Mouse (Mus musculus): ENCODE measurements at regions not wholly inside any gene's neighbourhood (a gene's known extent, or its start where the extent isn't known, plus 50 kb on each side); places are given as distances from the start of the nearest gene placed in this dataset.

DNA sequence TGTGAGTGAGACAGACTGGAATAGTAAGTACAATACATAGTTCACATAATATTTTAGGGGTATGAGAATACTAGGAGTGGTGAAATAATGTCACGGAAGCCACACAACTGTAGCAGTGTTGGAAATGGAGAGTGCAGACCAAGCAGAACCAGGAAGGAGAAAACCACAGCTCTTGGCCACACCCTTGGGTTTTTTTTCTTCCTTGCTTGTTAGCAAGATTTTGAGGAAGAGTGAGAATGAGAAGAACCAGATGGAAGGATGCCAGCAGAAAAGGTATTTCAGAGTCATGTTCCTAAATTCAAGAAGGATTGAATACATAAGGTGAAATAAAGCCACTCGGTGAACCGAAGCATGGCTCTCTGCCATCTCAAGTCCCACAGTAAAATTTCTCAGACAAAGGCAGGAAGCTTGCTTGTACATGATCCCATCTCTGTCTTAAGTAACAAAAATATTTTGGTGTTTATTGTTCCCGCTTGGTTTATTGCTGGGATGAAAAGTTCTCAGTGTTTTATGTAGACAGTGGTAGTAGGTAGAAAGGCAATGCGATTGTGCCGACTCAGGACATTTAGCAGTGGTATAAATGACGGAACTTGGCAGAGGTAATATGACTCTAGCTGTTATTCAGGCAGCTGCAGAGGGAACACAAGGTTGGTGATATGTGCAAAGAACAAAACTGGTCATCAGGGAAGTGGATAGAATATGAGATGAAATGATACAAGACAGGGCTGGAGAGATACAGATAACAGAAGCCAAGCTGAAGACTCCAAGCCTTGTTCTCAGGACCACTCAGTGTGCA lies 403.2 kb downstream of the Plcl1 start:
- no peak for TF ChIP-seq POLR2A (IDR thresholded peaks at IDR 0.05; ENCODE audit: insufficient read length, low read depth)
- TF ChIP-seq SRF (IDR thresholded peaks at IDR 0.05; ENCODE audit: control insufficient read depth, insufficient read length, low read depth), result no peak
- TF ChIP-seq USF1 (IDR thresholded peaks at IDR 0.05; ENCODE audit: low read depth), result no peak
- no peak for TF ChIP-seq E2F4 (IDR thresholded peaks at IDR 0.05; ENCODE audit: insufficient read depth)
- no peak for TF ChIP-seq MAX (IDR thresholded peaks at IDR 0.05; ENCODE audit: low read depth)
- no peak for TF ChIP-seq MYOG (IDR thresholded peaks at IDR 0.05; ENCODE audit: control insufficient read depth in 1 of 3, insufficient read depth in 1 of 3, insufficient read length in 2 of 3, low read depth in 2 of 3)
